Comparison of ENCODE assay signal across 30 mouse cellular contexts in the genomic region with DNA sequence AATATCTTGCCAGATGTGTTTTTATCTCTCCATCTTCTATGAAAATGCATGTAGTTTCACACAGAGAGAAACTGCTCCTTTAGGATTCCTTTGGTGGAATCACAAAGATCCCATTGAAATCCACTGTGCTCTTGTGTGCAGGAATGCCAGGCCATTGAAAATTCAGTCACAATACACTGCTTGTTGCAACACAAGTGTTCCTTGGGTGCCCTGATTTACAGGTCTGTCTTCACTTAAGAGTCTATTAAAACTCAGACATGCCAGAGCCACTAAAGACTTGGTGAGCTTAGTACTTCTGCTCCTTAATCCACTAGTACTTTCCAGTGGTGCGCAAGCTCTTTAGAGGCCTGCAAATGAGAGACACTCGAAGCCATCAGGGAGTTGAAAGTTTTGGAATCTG.
A peak's percentile ranks its signal among the peaks of the same experiment; 100 is the strongest.
DNase-seq lines count a peak whose midpoint lies in the region; ATAC-seq and TF ChIP-seq lines count a peak whose summit lies in the region.
"Had no signal": no experiment of that assay in that cellular context is flagged by ENCODE, and none has a peak within 500 bp of the region (broad histone marks: within the 10 kb centered on the region; RNA-seq: fewer than 3 reads in every experiment).

No protein-coding gene starts in this region.

- H3K27ac ChIP-seq in layer of hippocampus, adult 2 months = peak overlapping the region; percentile 11; the same call in 1 of the 2 replicates
- peak overlapping the region; percentile 39; the same call in 1 of the 2 replicates for H3K27ac ChIP-seq in neural tube, embryonic 13.5 days (replicated peaks)
- H3K27ac ChIP-seq in neural tube, embryonic 15.5 days (replicated peaks) = no peak overlapping the region
- H3K27ac ChIP-seq in limb, embryonic 11.5 days (replicated peaks; ENCODE audit: low read depth, low read length) = no peak overlapping the region; the same call in 1 of the 2 replicates
- H3K27ac ChIP-seq: embryonic facial prominence, embryonic 12.5 days; intestine, embryonic 15.5 days; liver, embryonic 15.5 days; lung, embryonic 15.5 days; stomach, postnatal 0 days had no signal

- H3K4me2 ChIP-seq in neural tube, embryonic 13.5 days = no peak overlapping the region
- H3K4me2 ChIP-seq in neural tube, embryonic 15.5 days = no peak overlapping the region
- H3K4me2 ChIP-seq in limb, embryonic 11.5 days (ENCODE audit: low read depth, severe bottlenecking) = no peak overlapping the region
- H3K4me2 ChIP-seq: embryonic facial prominence, embryonic 12.5 days; intestine, embryonic 15.5 days; liver, embryonic 15.5 days; lung, embryonic 15.5 days had no signal

- H3K36me3 ChIP-seq in neural tube, embryonic 13.5 days = no peaks in the 10 kb centered on the region
- no peaks in the 10 kb centered on the region for H3K36me3 ChIP-seq in neural tube, embryonic 15.5 days
- H3K36me3 ChIP-seq in limb, embryonic 11.5 days (ENCODE audit: control insufficient read depth, insufficient read depth, low read length) = no peaks in the 10 kb centered on the region
- H3K36me3 ChIP-seq: embryonic facial prominence, embryonic 12.5 days; intestine, embryonic 15.5 days; liver, embryonic 15.5 days; lung, embryonic 15.5 days had no signal

- no peaks in the 10 kb centered on the region for H3K9me3 ChIP-seq in neural tube, embryonic 13.5 days
- H3K9me3 ChIP-seq in neural tube, embryonic 15.5 days (replicated peaks) = no peaks in the 10 kb centered on the region
- H3K9me3 ChIP-seq in limb, embryonic 11.5 days (ENCODE audit: control insufficient read depth, low read length) = no peaks in the 10 kb centered on the region
- H3K9me3 ChIP-seq: embryonic facial prominence, embryonic 12.5 days; intestine, embryonic 15.5 days; liver, embryonic 15.5 days; lung, embryonic 15.5 days had no signal

- H3K4me3 ChIP-seq in layer of hippocampus, adult 2 months = no peak overlapping the region
- no peak overlapping the region for H3K4me3 ChIP-seq in neural tube, embryonic 13.5 days
- H3K4me3 ChIP-seq in neural tube, embryonic 15.5 days (replicated peaks) = no peak overlapping the region
- no peak overlapping the region for H3K4me3 ChIP-seq in limb, embryonic 11.5 days (ENCODE audit: low read depth, low read length)
- H3K4me3 ChIP-seq: embryonic facial prominence, embryonic 12.5 days; intestine, embryonic 15.5 days; liver, embryonic 15.5 days; lung, embryonic 15.5 days had no signal

- no peaks in the 10 kb centered on the region for H3K27me3 ChIP-seq in neural tube, embryonic 13.5 days
- no peaks in the 10 kb centered on the region for H3K27me3 ChIP-seq in neural tube, embryonic 15.5 days (replicated peaks)
- no peaks in the 10 kb centered on the region for H3K27me3 ChIP-seq in limb, embryonic 11.5 days (ENCODE audit: control insufficient read depth, insufficient read depth, low read length)
- H3K27me3 ChIP-seq: embryonic facial prominence, embryonic 12.5 days; intestine, embryonic 15.5 days; liver, embryonic 15.5 days; lung, embryonic 15.5 days; Patski had no signal

- WGBS in neural tube, embryonic 13.5 days = 52% methylated on average over 2 of the region's 2 CpGs
- WGBS in neural tube, embryonic 15.5 days = 52% methylated on average over 2 of the region's 2 CpGs
- 26% methylated on average over 2 of the region's 2 CpGs for WGBS in limb, embryonic 11.5 days

- H3K4me1 ChIP-seq in neural tube, embryonic 13.5 days (replicated peaks) = peaks cover 16% of the 10 kb centered on the region
- H3K4me1 ChIP-seq in neural tube, embryonic 15.5 days = peaks cover 14% of the 10 kb centered on the region
- no peaks in the 10 kb centered on the region for H3K4me1 ChIP-seq in limb, embryonic 11.5 days (ENCODE audit: control insufficient read depth, insufficient read depth, low read length)
- H3K4me1 ChIP-seq: embryonic facial prominence, embryonic 12.5 days; intestine, embryonic 15.5 days; liver, embryonic 15.5 days; lung, embryonic 15.5 days had no signal

- no peak for TF ChIP-seq CTCF in layer of hippocampus, adult 2 months (conservative IDR thresholded peaks at IDR 0.05)

- peak; percentile 32; the same call in 1 of the 2 replicates for ATAC-seq in neural tube, embryonic 13.5 days (ENCODE audit: low read depth)
- no peak; the same call in 1 of the 2 replicates for ATAC-seq in neural tube, embryonic 15.5 days (ENCODE audit: low FRiP score)
- ATAC-seq in limb, embryonic 11.5 days (ENCODE audit: insufficient number of reproducible peaks, low FRiP score, low TSS enrichment, low read depth) = peak; percentile 78
- ATAC-seq in erythroblast, adult 5-6 weeks (replicated peaks; ENCODE audit: low FRiP score, poor library complexity, severe bottlenecking) = no peak
- ATAC-seq in activated CD4-positive, CD25-positive, alpha-beta regulatory T cell, adult 4 months = no peak
- ATAC-seq: forebrain, postnatal 0 days; hindbrain, embryonic 16.5 days; intestine, embryonic 15.5 days; midbrain, embryonic 16.5 days; Patski had no signal

- no peak for DNase-seq in layer of hippocampus, adult 2 months (ENCODE audit: low spot score in 2 of 2)
- no peak for DNase-seq in layer of hippocampus, postnatal 25 days (ENCODE audit: extremely low spot score in 1 of 2, low spot score in 1 of 2)
- DNase-seq in limb, embryonic 11.5 days (ENCODE audit: low spot score) = peak; percentile 40
- DNase-seq in adrenal gland, postnatal 14 days = no peak
- DNase-seq: adrenal gland, postnatal 36 days; cerebellum, adult 8-10 months; cerebellum, postnatal 36 days; forebrain, postnatal 0 days; gastrocnemius, postnatal 10 days; heart, postnatal 14 days; kidney, adult 2 months; kidney, postnatal 36 days; layer of hippocampus, postnatal 36 days; left cerebral cortex, postnatal 4 days; lung, postnatal 36 days; right cerebral cortex, postnatal 4 days; thymus, adult 18-20 months; thymus, postnatal 25 days had no signal

- no peak overlapping the region for H3K9ac ChIP-seq in neural tube, embryonic 13.5 days
- H3K9ac ChIP-seq in neural tube, embryonic 15.5 days (replicated peaks) = no peak overlapping the region
- no peak overlapping the region for H3K9ac ChIP-seq in limb, embryonic 11.5 days (ENCODE audit: low read length)
- H3K9ac ChIP-seq: embryonic facial prominence, embryonic 12.5 days; forebrain, postnatal 0 days; intestine, embryonic 15.5 days; liver, embryonic 15.5 days; lung, embryonic 15.5 days had no signal

Comparison
In these comparisons a context has a peak if more than half of its experiments do, and no peak if none do; other contexts are left out.
1. H3K27ac ChIP-seq: peak in layer of hippocampus, adult 2 months (single experiment) and neural tube, embryonic 13.5 days (single experiment); none in neural tube, embryonic 15.5 days (single experiment) and limb, embryonic 11.5 days (single experiment).
2. ATAC-seq: peak in neural tube, embryonic 13.5 days (single experiment) and limb, embryonic 11.5 days (single experiment); none in neural tube, embryonic 15.5 days (single experiment), erythroblast, adult 5-6 weeks (single experiment) and activated CD4-positive, CD25-positive, alpha-beta regulatory T cell, adult 4 months (single experiment).